Mouse (Mus musculus) E14TG2a.4 (cell line): ENCODE data around the gene Srsf7.
"Not testable (repeated sequence)": the region's sequence is repeated elsewhere in the genome, so short reads cannot be mapped to it uniquely, and the experiment has no call there.

Experiments
- H3K27me3 ChIP-seq: 2 replicates; pipeline ENCODE4 v1.6.1; 2014; ENCODE audit warnings: low read length, control low read depth; ENCODE audit not compliant: insufficient read depth
- H3K36me3 ChIP-seq: 2 replicates; pipeline ENCODE4 v1.6.1; 2014; ENCODE audit warnings: low read length, control low read depth; ENCODE audit not compliant: insufficient read depth
- H3K4me1 ChIP-seq: replicated peaks from 2 replicates; pipeline ENCODE4 v1.6.1; 2014; ENCODE audit warnings: low read depth, low read length, control low read depth
- H3K4me3 ChIP-seq: replicated peaks from 2 replicates; pipeline ENCODE4 v1.5.1; 2014; ENCODE audit warnings: mild to moderate bottlenecking, low read length
- H3K9me3 ChIP-seq: 2 replicates; pipeline ENCODE4 v1.6.1; 2014; ENCODE audit warnings: low read length, control low read depth
- CTCF ChIP-seq: conservative IDR thresholded peaks from 2 replicates; pipeline ENCODE4 v1.5.1; 2014; ENCODE audit warnings: low read length
- NANOG ChIP-seq: IDR thresholded peaks from 2 replicates; pipeline ENCODE4 v1.6.1; 2014; ENCODE audit warnings: borderline replicate concordance, low read length, mixed read lengths
- POU5F1 ChIP-seq: IDR thresholded peaks from 2 replicates; pipeline ENCODE4 v1.6.1; 2014; ENCODE audit warnings: low read length, borderline replicate concordance

Srsf7 gene

GRCm38 (mm10) chr17:80179959-80180358 is 27.1 kb downstream of the Srsf7 start:
- H3K27me3 ChIP-seq, result no peaks in the 10 kb centered on the region
- TF ChIP-seq POU5F1, result no peak
- peak; percentile 83 for TF ChIP-seq CTCF
- TF ChIP-seq NANOG, result no peak
- no peaks in the 10 kb centered on the region for H3K36me3 ChIP-seq
- no peaks in the 10 kb centered on the region for H3K9me3 ChIP-seq
- H3K4me1 ChIP-seq, result peaks cover 42% of the 10 kb centered on the region
- H3K4me3 ChIP-seq, result no peak overlapping the region

- H3K4me1 ChIP-seq, result peaks cover 51% of the 10 kb centered on the region
- H3K9me3 ChIP-seq, H3K36me3 ChIP-seq, H3K4me3 ChIP-seq, H3K27me3 ChIP-seq: not testable (repeated sequence)
Observed at GRCm38 (mm10) chr17:80178846-80179245, 28.3 kb downstream of the Srsf7 start.

- no peak overlapping the region for H3K4me3 ChIP-seq
- H3K9me3 ChIP-seq, result peaks cover 4% of the 10 kb centered on the region; the same call in 1 of the 2 replicates
- no peaks in the 10 kb centered on the region for H3K36me3 ChIP-seq
- H3K27me3 ChIP-seq, result no peaks in the 10 kb centered on the region
- TF ChIP-seq NANOG (no peak), CTCF (no peak), POU5F1 (no peak)
- peaks cover 27% of the 10 kb centered on the region for H3K4me1 ChIP-seq
Observed at GRCm38 (mm10) chr17:80175966-80176365, 31.1 kb downstream of the Srsf7 start.

GRCm38 (mm10) chr17:80175386-80175739 is 31.7 kb downstream of the Srsf7 start:
- Histone ChIP-seq H3K4me1 (peaks cover 23% of the 10 kb centered on the region), H3K27me3 (no peaks in the 10 kb centered on the region), H3K9me3 (peaks cover 4% of the 10 kb centered on the region; the same call in 1 of the 2 replicates), H3K4me3 (no peak overlapping the region), H3K36me3 (no peaks in the 10 kb centered on the region)
- TF ChIP-seq POU5F1, result no peak
- no peak for TF ChIP-seq CTCF
- no peak for TF ChIP-seq NANOG

- TF ChIP-seq POU5F1, result no peak
- no peaks in the 10 kb centered on the region for H3K36me3 ChIP-seq
- peaks cover 23% of the 10 kb centered on the region for H3K4me1 ChIP-seq
- H3K4me3 ChIP-seq, result peak overlapping the region; percentile 13; the same call in 1 of the 2 replicates
- H3K27me3 ChIP-seq, result no peaks in the 10 kb centered on the region
- peaks cover 4% of the 10 kb centered on the region; the same call in 1 of the 2 replicates for H3K9me3 ChIP-seq
Observed at GRCm38 (mm10) chr17:80174699-80175385, 32.3 kb downstream of the Srsf7 start.

GRCm38 (mm10) chr17:80174146-80174545 is 33.0 kb downstream of the Srsf7 start:
- peaks cover 4% of the 10 kb centered on the region; the same call in 1 of the 2 replicates for H3K9me3 ChIP-seq
- H3K4me3 ChIP-seq, result no peak overlapping the region
- TF ChIP-seq NANOG (no peak), CTCF (no peak), POU5F1 (no peak)
- no peaks in the 10 kb centered on the region for H3K36me3 ChIP-seq
- no peaks in the 10 kb centered on the region for H3K27me3 ChIP-seq
- peaks cover 30% of the 10 kb centered on the region for H3K4me1 ChIP-seq

GRCm38 (mm10) chr17:80173708-80174107 is 33.4 kb downstream of the Srsf7 start:
- H3K27me3 ChIP-seq, result no peaks in the 10 kb centered on the region
- peaks cover 35% of the 10 kb centered on the region for H3K4me1 ChIP-seq
- H3K9me3 ChIP-seq, result peaks cover 4% of the 10 kb centered on the region; the same call in 1 of the 2 replicates
- no peaks in the 10 kb centered on the region for H3K36me3 ChIP-seq
- no peak for TF ChIP-seq NANOG
- no peak for TF ChIP-seq POU5F1
- TF ChIP-seq CTCF, result no peak
- H3K4me3 ChIP-seq, result no peak overlapping the region

- H3K9me3 ChIP-seq, result peaks cover 4% of the 10 kb centered on the region; the same call in 1 of the 2 replicates
- TF ChIP-seq CTCF (no peak), POU5F1 (no peak), NANOG (no peak)
- H3K4me3 ChIP-seq, result no peak overlapping the region
- H3K4me1 ChIP-seq, result peaks cover 44% of the 10 kb centered on the region
- H3K36me3 ChIP-seq, result no peaks in the 10 kb centered on the region
- no peaks in the 10 kb centered on the region for H3K27me3 ChIP-seq
Observed at GRCm38 (mm10) chr17:80172761-80173160, 34.3 kb downstream of the Srsf7 start.

GRCm38 (mm10) chr17:80171948-80172347 is 35.2 kb downstream of the Srsf7 start:
- H3K4me1 ChIP-seq, result peaks cover 48% of the 10 kb centered on the region
- peaks cover 4% of the 10 kb centered on the region; the same call in 1 of the 2 replicates for H3K9me3 ChIP-seq
- H3K36me3 ChIP-seq, result no peaks in the 10 kb centered on the region

More at GRCm38 (mm10) chr17:80171948-80172347, 35.2 kb downstream of the Srsf7 start:
- TF ChIP-seq CTCF (no peak), NANOG (no peak), POU5F1 (no peak)
- H3K27me3 ChIP-seq, result no peaks in the 10 kb centered on the region
- no peak overlapping the region for H3K4me3 ChIP-seq
